Mouse (Mus musculus) layer of hippocampus, adult 8-10 months (tissue): ENCODE measurements around the gene Tbc1d17. TPM values are rescaled to one million over a fixed set of nuclear protein-coding genes. Genes with fewer than 3 reads are reported as not detected.
"Not testable (repeated sequence)": the region's sequence is repeated elsewhere in the genome, so short reads cannot be mapped to it uniquely, and the experiment has no call there.

ENCODE experiments used
- DNase-seq, 2 experiments: peaks; one replicate each; pipeline ENCODE4 v3.0.0; 2022; ENCODE audit warnings: low spot score in 2 of 2
- total RNA-seq, 4 experiments: library from RNA; stranded (reverse); gene quantifications; 2 replicates each; pipeline ENCODE4 v1.2.4; 2022

Gene Tbc1d17
- 10 to 100 TPM; 71.9 to 92.1 (median 73.8) TPM for total RNA-seq

DNA sequence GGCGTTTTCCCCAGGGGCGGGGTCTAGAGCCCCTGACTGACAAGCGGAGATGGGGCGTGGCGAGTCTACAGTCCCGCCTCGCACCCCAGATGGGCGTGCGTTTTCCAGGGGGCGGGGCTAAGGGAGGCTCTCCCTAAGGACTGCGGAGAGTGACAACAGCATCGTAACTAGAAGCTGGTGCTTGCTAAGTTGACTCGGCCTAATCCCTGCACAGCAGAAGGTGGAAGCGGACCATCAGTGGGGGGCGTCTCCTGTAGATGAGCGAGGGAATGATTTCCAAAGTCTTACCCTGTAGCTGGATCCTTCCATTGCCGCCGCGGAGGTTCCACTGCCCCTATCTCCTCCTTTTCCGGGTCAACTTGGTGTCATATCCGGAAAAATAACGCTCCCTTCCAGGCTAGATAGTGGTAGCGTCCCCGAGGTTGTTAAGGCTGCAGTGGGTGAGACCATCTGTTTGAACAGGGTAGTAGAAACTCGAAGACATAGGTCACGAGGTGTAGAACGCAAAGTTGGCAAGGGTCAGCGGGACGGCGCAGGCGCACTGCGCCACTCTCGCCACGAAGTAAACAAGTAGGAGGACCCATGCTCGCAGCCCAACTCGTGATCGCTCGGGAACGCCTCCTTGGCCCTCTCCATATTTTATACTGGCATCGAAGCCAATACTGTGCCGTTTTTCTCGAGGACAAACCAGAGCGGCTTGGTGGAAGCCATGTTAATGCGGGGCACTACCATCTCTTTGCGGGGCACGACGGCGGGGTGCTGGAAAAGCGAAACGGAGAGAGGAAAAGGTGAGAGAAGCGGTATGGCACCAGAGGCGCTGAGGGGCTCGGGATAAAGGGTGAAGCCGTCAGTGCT, at the start of gene Tbc1d17, which contains the start of gene Akt1s1:
Gene Tbc1d17, minus strand, starts transcription at position 519 of the 855 bp plus-strand sequence.
Gene Akt1s1, plus strand, starts transcription at position 431 of the 855 bp plus-strand sequence.
- peak; percentile 100 for DNase-seq

DNA sequence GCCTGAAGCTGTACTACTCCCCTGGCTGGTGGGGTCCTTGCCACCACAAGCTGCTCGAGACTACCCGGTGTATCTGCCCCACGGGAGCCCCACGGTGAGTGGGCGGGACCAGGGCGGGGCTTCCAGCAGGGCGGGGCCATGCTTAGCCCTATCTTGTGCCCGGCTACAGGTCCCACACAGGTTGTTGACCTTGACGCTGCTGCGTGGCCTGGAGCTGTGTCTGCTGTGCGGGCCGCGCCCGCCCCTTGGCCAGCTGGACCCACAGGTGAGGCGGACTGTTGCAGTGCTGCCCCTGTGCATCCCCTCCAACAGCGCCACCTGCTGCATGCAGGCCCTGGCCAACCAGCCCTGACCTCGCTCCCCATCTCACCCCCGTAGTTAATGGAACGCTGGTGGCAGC, 49.7 kb upstream of the Tbc1d17 start:
- no peak for DNase-seq

DNA sequence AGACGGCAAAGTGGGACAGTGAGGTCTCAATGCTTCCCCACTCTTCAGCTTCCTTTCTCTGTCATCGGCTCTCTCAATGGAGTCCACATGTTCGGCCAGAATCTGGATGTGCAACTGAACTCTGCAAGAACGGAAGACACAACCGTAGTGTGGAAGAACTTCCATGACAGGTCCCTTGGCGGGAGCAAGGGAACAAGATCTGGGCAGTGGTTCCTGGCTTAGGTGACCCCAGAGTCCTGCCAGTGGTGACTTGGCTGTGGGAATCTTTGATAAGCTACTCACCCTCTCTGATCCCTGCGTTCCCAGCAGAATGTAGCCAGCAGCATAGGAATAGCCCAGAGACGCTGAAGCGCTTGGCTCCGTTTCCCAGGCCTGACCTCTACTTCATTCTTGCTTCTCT, 47.6 kb upstream of the Tbc1d17 start:
- DNase-seq = no peak

DNA sequence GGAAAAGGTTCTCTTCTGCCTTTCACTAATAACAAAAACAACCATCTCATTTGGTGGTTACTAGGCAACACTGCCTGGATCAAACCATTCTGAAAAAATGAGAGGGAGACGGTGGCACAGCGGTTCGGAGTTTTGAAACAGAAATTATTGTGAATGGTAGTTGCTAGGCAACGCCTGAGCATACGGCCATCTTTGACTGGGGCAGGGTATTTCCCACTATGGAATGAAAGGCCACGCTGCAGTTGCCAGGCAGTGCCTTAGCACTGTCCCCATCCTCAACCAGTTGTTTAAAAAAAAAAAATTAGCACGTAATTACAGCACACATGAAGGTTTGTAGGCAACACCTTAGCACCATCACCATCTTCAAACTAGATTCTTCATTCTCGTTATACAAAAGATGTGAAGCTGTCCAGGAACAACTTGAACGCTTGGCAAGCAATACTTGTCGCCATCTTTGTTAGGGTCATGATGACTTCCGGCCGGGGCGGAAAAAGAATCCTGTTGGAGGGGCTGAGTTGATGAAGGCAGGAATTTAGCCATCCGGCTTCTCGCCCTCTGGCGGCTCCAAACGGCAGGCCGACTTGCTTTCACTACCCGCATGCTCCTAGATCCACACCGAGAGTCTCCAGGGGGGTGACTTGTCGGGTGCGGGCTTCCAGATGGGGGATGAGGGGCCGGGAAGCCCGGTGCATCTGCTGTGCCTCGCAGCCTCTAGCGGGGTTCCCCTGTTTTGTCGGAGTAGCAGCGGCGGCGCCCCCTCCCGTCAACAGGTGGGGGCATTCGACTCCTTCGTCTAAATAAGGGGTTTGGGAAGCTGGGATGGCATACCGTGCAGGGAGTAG, 46.9 kb upstream of the Tbc1d17 start, which contains the start of gene Fuz:
Gene Fuz, plus strand, starts transcription at position 487 of the 842 bp plus-strand sequence.
- DNase-seq = peak; percentile 94

DNA sequence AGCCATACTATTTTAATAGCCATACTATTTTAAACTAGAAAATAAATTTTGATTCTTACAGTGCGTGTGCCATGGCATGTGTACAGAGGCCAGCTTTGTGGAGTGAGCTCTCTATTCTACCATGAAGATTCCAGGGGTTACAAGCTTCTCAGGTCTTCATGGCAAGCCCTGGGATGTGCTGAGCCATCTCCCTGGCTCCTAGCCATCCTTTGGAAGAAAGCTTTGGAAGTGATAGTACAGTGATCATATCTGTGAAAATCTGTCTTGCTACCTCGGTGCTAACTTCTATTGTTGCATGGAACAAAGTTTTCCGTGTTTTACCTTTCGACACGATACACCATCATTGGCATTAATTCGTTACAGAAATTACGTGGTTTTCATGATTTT, 46.3 kb upstream of the Tbc1d17 start:
- DNase-seq = no peak

DNA sequence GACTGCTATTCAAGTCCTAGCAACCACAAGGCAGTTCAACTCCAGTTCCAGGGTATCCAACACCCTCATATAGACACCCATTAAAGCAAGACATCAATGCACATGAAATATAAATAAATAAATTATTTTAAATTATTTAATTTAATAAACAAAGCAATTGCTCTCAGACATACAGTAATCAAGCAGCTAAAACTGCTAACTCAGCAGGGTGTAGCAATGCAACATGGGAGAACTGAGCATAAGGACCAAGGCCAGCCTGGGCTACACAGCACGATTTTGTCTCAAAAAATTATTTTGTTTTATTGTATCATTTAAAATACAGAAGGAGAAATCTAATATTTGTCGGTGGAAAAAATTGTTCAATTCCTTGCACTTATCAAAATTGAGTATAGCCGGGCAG, 45.3 kb upstream of the Tbc1d17 start:
- no peak for DNase-seq

DNA sequence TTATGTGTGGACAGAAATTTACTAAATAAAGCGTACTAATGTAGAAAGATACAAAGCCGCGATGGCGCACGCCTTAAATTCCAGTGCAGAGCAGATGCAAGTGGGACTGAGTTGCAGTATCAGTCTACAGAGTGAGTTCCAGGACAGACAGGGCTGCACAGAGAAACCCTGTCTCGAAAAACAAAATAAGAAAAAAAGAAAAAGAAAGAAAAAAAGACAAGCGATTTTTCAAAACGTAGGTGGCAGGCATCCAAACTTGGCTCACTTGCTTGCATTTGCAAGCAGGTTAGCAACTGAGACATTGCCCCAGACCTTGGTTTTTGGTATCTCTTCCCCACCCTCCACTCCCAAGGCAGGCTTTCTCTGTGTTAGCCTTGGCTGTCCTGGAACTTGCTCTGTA, 44.3 kb upstream of the Tbc1d17 start:
- no peak for DNase-seq

DNA sequence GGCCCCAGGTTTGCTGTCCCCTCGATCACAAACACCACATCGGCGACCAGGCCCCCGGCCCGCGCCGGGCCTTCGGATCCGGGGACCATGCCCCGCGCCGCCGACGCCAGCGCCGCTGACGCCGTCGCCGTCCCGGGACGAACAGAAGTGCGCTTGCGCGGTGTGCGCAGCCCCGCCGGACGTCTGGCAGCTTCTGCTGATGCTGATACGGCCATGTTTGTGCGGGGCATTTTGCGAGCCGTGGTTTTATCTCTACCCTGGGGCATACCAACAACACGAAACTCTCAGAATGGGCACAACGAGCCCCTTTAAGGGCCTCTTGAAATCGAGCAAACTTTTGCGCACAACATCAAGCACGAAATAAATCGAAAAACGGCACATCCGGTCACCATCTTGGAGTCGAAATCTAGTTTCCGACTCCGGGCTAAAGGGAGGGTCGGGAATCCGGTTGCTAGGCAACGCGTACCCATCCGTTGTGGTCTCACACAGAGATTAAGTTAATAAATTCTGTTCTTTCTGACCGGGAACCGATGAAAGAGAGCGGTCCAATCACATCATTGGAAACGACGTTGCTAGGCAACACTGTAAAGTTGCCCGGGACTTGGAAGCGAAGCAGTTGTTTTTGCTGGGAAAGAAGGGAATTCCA, 43.5 kb upstream of the Tbc1d17 start, which contains the start of gene Med25:
Gene Med25, minus strand, starts transcription at position 437 of the 646 bp plus-strand sequence.
- DNase-seq = peak; percentile 96 to 97

DNA sequence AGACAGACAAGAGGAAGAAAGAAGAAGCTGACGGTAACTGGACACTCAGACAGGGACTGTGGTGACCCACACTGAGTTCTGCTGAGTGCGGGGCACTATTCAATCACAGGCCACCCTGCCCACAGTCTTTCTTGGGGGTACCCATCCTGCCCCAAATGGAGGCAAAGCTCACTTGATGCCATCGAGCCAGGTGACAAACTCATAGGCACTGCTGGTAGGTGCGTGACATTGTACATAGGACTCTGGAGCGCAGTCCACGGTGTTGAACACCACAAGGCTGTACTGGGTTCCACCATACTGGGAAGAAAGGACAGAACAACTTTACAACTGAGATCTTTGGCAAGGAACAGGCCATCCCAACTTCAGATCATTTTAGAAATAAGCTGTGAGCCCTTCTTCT, 42.7 kb upstream of the Tbc1d17 start:
- no peak for DNase-seq

DNA sequence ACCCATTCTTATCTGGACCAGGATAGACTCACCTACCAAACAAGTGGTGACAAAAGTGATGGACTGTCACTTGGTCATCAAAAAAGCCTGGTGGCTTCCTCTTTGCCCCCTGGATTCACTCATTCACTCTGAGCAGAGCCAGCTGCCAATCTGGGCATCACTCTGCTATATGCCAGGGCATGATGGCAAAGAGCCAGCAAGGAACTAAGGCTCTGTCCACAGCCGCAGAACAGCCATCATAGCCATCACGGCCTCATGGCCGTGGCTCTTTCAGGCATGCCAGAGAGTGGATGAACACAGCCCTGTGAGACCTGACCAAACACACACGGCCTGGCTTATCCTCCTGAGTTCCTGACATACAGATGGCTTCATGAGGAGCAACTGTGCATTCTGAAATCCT, 41.9 kb upstream of the Tbc1d17 start:
- no peak for DNase-seq

DNA sequence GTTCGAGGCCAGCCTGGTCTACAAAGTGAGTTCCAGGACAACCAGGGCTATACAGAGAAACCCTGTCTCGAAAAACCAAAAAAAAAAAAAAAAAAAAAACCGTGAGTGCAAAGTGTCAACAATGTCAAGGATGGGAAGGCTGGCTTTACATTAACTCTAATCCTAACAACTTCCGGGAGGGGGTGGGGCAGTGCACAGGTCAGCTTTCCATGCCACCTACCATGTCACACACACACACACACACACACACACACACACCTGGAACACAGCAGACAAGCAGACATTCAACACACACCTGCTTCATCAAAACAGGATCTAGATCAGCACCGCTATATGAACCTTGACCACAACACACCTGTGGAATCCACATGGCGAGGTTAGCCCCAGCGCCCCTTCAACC, 41.3 kb upstream of the Tbc1d17 start:
- DNase-seq = no peak

DNA sequence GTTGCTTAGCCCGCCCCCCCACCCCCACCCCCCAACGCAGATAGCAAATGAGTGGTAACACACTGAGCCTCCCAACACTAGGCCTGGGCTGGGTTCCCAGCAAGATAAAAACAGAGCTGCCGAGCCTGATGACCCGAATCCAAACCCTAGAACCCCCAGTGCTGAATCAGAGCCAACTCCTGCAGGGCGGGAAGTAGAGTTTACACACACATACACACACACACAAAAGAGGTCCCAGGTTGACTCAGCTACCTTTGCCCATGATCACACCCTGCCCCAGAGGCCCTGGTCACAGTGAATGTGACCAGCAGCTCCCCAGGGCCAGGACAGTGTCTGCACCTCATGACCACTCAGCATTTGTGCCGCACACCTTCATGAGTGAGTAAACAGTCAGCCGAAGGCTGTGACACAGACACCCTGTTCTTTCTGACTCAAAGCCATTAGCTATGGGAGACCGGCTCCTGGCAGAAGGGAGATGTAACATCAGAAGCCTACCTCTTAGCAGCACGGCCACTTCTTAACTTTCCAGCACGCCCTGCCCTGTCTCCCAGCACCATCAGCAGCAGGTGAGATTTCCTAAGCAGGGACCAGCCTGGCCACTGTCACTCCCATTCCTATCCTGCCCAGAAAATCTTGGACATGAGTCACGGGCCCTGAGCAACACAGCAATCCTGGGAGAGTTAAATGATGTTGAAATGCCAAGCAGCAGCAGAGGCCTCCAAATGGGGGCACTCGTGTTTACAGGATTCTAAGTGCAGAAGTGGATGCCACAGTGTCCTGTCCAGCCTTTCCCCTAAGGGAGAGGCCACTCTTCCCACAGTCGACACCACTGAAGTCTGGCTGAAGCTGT, 39.6 kb upstream of the Tbc1d17 start:
- DNase-seq = no peak

DNA sequence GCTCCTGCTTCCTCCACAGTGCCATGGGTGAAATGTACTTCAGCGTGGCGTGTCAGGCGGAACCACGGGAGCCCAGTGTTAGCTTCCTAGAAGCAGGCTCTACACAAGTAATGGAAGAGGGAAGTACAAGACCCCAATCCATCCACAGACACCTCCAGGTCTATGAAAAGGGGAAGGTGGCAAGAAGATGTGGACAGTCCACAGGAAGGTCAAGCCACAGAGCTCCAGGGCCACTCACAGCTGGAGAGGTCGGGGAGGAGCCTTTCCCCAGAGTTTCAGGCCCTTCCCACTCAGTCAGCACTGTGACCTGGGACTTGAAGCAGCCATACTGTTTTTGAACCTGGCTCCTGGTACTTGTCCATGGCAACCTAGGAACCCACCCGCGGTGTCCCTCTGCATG, 38.1 kb upstream of the Tbc1d17 start:
- DNase-seq = no peak

DNA sequence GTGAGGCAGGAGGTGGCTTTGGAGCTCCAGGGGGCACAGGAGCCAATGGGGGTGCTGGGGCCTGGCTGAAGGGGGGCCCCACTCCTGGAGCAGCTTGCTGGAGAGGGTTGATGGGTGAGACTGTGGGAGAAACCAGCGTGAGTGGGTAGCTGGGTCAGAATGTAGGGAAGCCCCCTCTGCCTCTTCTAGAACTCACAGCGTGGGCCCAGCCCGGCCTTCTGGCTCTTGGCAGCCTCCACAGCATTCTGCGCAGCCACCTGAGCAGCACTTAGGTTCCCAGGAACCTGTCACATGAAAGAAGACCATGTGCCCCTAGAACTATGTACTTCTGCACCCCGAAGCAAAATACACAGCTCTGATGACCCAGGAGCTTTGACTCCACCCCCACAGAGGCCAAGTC, 35.8 kb upstream of the Tbc1d17 start:
- DNase-seq = no peak

DNA sequence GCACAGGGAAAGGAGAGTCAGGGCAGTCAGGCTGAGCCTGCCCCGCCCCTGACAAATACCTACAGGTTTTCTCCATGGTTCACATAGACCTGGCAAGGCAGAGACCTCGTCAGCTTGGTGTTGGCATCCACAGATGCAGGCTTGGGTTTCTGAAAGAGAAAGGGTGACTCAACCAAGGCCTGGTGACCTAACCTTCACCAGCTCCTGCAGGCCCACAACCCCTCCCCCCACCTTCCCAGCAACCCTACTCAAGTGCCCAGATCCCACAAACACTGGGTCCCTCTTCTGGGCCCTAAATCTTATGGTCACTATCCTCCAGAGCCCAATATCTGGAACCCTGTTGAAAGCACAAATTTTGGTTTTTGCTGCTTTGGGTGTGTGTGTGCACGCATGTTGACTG, 34.2 kb upstream of the Tbc1d17 start:
- no peak for DNase-seq

DNA sequence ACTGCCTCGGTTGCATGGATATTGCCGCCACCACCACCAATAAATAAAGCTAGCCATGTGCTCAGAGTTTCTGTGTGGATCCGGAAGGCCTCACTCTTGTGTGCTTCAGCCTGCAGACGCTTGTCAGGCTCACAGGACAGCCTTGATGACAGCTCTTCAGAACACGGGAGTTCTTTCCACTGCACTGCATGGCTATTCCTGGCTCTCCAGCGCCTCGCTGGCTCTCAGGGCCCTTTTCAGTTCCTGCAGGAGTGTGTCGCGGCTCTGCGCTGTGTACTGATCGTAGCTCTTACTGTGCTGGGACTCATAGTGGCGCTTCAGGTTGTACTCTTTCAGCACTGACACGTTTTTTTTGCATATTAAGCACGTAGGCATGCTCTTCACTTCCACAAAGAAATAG, 29.0 kb upstream of the Tbc1d17 start:
- no peak for DNase-seq

DNA sequence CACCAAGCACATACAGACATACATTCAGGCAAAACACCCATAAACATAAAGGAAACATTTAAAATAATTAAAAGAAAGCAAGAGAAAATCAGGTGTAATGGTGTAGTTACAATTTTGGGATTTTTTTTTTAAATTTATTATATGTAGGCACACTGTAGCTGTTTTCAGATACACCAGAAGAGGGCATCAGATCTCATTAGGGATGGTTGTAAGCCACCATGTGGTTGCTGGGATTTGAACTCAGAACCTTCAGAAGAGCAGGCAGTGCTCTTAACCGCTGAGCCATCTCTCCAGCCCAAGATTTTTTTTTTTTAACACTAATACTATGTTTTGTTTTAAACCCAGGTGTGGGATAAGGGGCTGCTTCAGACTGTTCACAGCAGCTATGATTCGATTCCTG, 22.9 kb upstream of the Tbc1d17 start:
- DNase-seq = not testable (repeated sequence)

DNA sequence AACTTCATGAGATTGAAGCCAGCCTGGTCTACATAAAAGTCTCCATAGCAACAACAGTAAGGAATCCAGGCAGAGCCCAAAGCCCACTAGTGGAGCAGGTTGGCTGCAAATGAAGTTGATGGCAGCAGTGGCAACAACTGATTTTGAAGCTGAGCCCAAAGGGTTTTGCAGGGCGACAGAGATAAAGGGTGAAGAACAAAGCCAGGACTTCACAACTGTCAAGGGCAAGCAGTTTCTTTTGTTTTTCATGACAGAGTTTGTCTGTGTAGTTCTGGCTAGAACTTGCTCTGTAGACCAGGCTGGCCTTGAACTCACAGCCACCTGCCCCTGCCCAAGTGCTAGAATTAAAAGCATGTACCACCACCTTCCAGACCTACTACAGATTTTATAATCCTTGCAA, 22.3 kb upstream of the Tbc1d17 start:
- no peak for DNase-seq

DNA sequence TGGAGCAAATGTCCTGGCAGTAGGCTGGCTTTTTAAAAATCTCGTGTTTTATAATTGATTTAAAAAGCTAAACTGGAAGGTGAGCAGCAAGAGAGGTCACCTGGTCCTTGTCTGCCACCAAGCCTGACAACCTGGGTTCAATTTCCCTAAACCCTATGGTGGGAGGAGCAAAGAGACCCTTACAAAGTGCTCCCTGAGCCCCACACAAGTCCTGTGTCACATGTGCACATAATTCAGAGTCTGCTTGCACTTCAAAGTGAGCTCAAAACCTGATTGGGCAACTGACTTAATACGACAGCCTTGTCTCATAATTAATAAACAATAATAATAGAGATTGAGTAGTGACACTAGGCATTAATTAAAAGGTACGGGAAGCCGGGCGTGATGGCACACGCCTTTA, 21.7 kb upstream of the Tbc1d17 start:
- no peak for DNase-seq

DNA sequence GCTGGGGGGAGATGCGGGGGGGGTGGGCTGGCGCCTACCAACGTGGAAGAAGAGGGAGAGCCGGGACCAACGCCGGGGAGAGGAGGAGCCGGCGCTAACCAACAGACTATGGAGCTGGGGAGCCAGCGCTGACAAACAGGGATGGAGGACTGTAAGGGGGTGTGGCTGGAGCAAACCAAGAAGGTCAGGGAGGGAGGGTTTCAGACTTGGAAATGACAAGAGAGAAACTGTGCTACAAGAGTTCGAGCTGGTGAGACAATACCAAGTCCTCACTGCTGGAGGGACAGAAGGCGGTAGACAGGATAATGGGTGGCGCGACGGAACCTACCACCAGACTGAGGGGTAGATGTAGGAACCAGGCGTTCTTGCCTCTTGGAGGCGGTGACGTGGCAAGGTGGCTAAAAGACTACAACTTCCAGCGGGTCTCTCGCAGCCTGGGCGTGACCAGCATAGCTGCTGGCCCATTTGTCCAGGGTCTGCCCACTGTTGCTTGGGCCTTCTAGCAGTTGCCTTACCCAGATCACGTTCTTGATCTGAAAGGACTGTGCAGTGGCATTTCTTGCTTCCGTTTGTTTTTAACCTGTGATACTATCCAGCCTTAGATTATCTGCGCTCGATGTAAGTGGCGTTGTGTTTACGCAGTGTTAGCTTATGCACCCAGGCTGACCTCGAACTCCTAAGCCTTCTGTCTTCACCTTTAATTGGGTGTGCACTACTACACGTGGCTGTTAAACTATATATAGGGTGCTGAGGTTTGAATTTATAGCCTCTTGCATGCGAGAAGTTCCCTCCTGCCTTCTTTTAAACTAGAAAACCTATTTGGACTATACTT, 21.0 kb upstream of the Tbc1d17 start, which contains the start of gene Ptov1:
Gene Ptov1, minus strand, starts transcription at position 92 of the 832 bp plus-strand sequence.
- peak; percentile 96 to 98 for DNase-seq
